Mouse (Mus musculus) heart, adult 2 months (tissue): ENCODE data around the gene Mfsd2a. TPM values are rescaled to one million over a fixed set of nuclear protein-coding genes. Genes with fewer than 3 reads are reported as not detected.

Source experiments
- DNase-seq, 2 experiments: peaks; one replicate each; pipeline ENCODE4 v3.0.0; 2021
- H3K27ac ChIP-seq: fragments of 200-600 bp; 2 replicates; pipeline ENCODE4 v1.8.1; 2022
- H3K27me3 ChIP-seq: fragments of 200-500 bp; 2 replicates; pipeline ENCODE4 v1.6.1; 2012; ENCODE audit warnings: mild to moderate bottlenecking, low read length, inconsistent platforms, mixed read lengths; ENCODE audit not compliant: control insufficient read depth, insufficient read depth
- H3K36me3 ChIP-seq: fragments of 200-500 bp; 2 replicates; pipeline ENCODE4 v1.6.1; 2012; ENCODE audit warnings: low read length, inconsistent platforms; ENCODE audit not compliant: control insufficient read depth, insufficient read depth
- H3K4me1 ChIP-seq: fragments of 200-500 bp; 2 replicates; pipeline ENCODE4 v1.6.1; 2011; ENCODE audit warnings: low read length; ENCODE audit not compliant: control insufficient read depth, insufficient read depth
- H3K4me3 ChIP-seq: fragments of 200-600 bp; 2 replicates; pipeline ENCODE4 v1.8.1; 2022
- H3K79me2 ChIP-seq: fragments of 200-500 bp; replicated peaks from 2 replicates; pipeline ENCODE4 v1.6.1; 2012; ENCODE audit warnings: mild to moderate bottlenecking, inconsistent platforms, low read length, moderate library complexity, mixed read lengths; ENCODE audit not compliant: control insufficient read depth, insufficient read depth
- H3K9ac ChIP-seq: fragments of 200-500 bp; 2 replicates; pipeline ENCODE4 v1.6.1; 2012; ENCODE audit warnings: low read depth, mild to moderate bottlenecking, control low read depth, inconsistent platforms, low read length, mixed read lengths
- CTCF ChIP-seq: fragments of 200-600 bp; IDR thresholded peaks from 2 replicates; pipeline ENCODE4 v1.8.1; 2022; ENCODE audit warnings: antibody characterized with exemption, mild to moderate bottlenecking, moderate library complexity
- EP300 ChIP-seq: fragments of 200-500 bp; IDR thresholded peaks from 2 replicates; pipeline ENCODE4 v1.6.1; 2011; ENCODE audit warnings: low read depth, low read length, control low read depth; ENCODE audit not compliant: insufficient read depth
- POLR2A ChIP-seq: fragments of 200-500 bp; IDR thresholded peaks from 2 replicates; pipeline ENCODE4 v1.6.1; 2011; ENCODE audit warnings: mild to moderate bottlenecking, low read depth, low read length, control low read depth; ENCODE audit not compliant: insufficient read depth
- WGBS: fragments of 180-500 bp; shearing (Covaris S2); methylation state at CpG from one replicate; pipeline ENCODE4 v1.1.7; 2018; 5-methylcytosine and 5-hydroxymethylcytosine counted together
- intact Hi-C: fragments of 180-260 bp; cut with DNase I; formaldehyde crosslinking; loops from one replicate; pipeline ENCODE4 v1.15.1; 2025
- polyA plus RNA-seq: library from polyadenylated mRNA; depleted of rRNA; stranded (reverse); fragments of >200 nt; gene quantifications from 2 replicates; pipeline ENCODE4 v1.2.3, GENCODE M21; 2012
- total RNA-seq, 2 experiments: library from RNA; stranded (reverse); gene quantifications; 2 replicates each; pipeline ENCODE4 v1.2.3; 2021

Mfsd2a gene
- total and polyA plus RNA-seq, 3 experiments: 0.12 to 0.39 (median 0.23) TPM

- H3K4me3 ChIP-seq: no peak overlapping the region
These were observed 6.1 kb downstream of the Mfsd2a start for GRCm38 (mm10) chr4:122954680-122955411.

GRCm38 (mm10) chr4:122949096-122949495 is 11.9 kb downstream of the Mfsd2a start:
- H3K27me3 ChIP-seq: no peaks in the 10 kb centered on the region
- TF ChIP-seq POLR2A (no peak), CTCF (no peak), EP300 (no peak)
- no peak overlapping the region for H3K9ac ChIP-seq
- WGBS: 83% methylated on average over 8 of the region's 8 CpGs
- no peak overlapping the region for H3K4me3 ChIP-seq
- DNase-seq: no peak
- intact Hi-C loops: no loop called here
- no peaks in the 10 kb centered on the region for H3K4me1 ChIP-seq
- H3K79me2 ChIP-seq: no peaks in the 10 kb centered on the region
- H3K36me3 ChIP-seq: no peaks in the 10 kb centered on the region
- H3K27ac ChIP-seq: no peak overlapping the region

More at GRCm38 (mm10) chr4:122954680-122955411, 6.1 kb downstream of the Mfsd2a start:
- no peak overlapping the region for H3K9ac ChIP-seq
- no peak for DNase-seq
- H3K27ac ChIP-seq: no peak overlapping the region
- intact Hi-C loops: no loop called here
- H3K36me3 ChIP-seq: no peaks in the 10 kb centered on the region
- H3K79me2 ChIP-seq: no peaks in the 10 kb centered on the region
- WGBS: 58% methylated on average over 5 of the region's 5 CpGs
- H3K27me3 ChIP-seq: no peaks in the 10 kb centered on the region
- no peaks in the 10 kb centered on the region; the same call in 1 of the 2 replicates for H3K4me1 ChIP-seq
- TF ChIP-seq EP300 (no peak), POLR2A (no peak), CTCF (no peak)

GRCm38 (mm10) chr4:122947223-122947622 is 13.8 kb downstream of the Mfsd2a start:
- Histone ChIP-seq H3K4me1 (no peaks in the 10 kb centered on the region), H3K36me3 (no peaks in the 10 kb centered on the region), H3K79me2 (no peaks in the 10 kb centered on the region), H3K27me3 (no peaks in the 10 kb centered on the region), H3K4me3 (no peak overlapping the region), H3K9ac (no peak overlapping the region), H3K27ac (no peak overlapping the region)
- TF ChIP-seq CTCF: no peak
- TF ChIP-seq EP300: no peak
- TF ChIP-seq POLR2A: no peak
- intact Hi-C loops: no loop called here
- 81% methylated on average over 3 of the region's 3 CpGs for WGBS
- DNase-seq: no peak

- Histone ChIP-seq H3K4me3 (no peak overlapping the region), H3K27me3 (no peaks in the 10 kb centered on the region), H3K36me3 (no peaks in the 10 kb centered on the region), H3K79me2 (no peaks in the 10 kb centered on the region), H3K9ac (no peak overlapping the region), H3K4me1 (no peaks in the 10 kb centered on the region), H3K27ac (no peak overlapping the region)
- intact Hi-C loops: loop anchor here (2.0 kb wide), 1 partner anchor 138 kb away; no protein-coding TSS in a partner anchor
- DNase-seq: no peak
- TF ChIP-seq EP300: no peak
- peak; percentile 80 for TF ChIP-seq CTCF
- 28% methylated on average over 4 of the region's 4 CpGs for WGBS
These were observed 16.6 kb downstream of the Mfsd2a start for GRCm38 (mm10) chr4:122944408-122944807.

DNA sequence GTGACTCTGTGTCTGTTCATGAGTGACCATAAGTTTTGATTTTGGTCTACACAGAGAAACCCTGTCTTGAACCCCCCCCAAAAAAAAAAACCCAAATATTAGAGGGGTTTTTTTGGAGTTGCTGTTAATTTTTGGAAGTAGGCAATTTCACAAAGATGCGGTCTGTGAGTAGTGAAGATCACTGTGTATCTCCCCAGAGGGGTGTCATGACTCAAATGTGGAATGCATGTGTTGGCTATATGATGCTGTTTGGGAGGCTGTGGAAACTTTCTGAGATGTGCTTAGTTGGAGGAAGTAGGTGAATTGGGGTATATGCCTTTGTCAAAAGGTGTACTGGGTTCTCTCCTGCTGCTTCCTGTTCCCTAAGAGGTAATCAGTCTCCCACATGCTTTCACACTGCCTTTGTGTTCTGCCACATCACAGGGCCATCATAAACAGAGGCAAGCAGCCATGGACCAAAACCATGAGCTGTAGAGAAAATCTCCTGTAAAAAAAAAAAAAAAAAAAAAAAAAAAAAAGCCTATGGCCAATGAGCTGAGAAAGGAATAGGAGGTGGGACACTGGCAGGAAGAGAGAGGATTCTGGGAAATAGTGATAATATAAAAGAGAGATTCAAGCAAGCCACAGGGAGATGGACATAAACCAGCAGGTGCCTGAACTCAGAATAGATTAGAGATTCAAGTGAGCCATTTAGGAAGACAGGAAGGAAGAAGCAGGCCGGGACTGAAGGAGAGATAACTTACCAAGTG is 21.8 kb downstream of the Mfsd2a start:
- no peak overlapping the region for H3K9ac ChIP-seq
- TF ChIP-seq CTCF (no peak), POLR2A (no peak)
- H3K27me3 ChIP-seq: no peaks in the 10 kb centered on the region
- DNase-seq: no peak
- H3K79me2 ChIP-seq: no peaks in the 10 kb centered on the region
- no peaks in the 10 kb centered on the region for H3K4me1 ChIP-seq
- no peak overlapping the region for H3K4me3 ChIP-seq
- intact Hi-C loops: no loop called here
- no peak overlapping the region for H3K27ac ChIP-seq
- no peaks in the 10 kb centered on the region for H3K36me3 ChIP-seq
- 54% methylated on average over 2 of the region's 2 CpGs for WGBS

DNA sequence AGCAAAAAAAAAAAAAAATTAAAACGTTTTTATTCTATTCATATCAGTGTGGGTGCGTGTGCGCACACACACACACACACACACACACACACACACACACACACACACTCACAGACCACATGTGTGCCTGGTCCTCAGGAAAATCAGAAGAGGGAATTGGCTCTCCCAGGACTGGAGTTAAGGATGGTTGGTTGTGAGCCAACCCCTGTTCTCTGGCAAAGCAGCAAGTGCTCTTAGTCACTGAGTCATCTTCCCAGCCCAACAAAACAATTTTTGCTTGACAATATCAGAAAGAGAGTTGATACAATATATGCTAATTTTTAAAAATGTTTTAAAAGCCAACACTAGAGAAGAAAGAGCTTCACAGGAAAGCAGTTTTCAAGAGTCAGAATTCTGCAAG is 23.5 kb downstream of the Mfsd2a start:
- Histone ChIP-seq H3K79me2 (no peaks in the 10 kb centered on the region), H3K9ac (no peak overlapping the region), H3K4me1 (no peaks in the 10 kb centered on the region), H3K27me3 (no peaks in the 10 kb centered on the region), H3K27ac (no peak overlapping the region), H3K36me3 (no peaks in the 10 kb centered on the region), H3K4me3 (no peak overlapping the region)
- DNase-seq: peak in 1 of 2 experiments; percentile 22
- 76% methylated on average over 3 of the region's 3 CpGs for WGBS
- intact Hi-C loops: no loop called here
- TF ChIP-seq EP300 (no peak), POLR2A (no peak), CTCF (no peak)
